ENCODE assay signal across 7 mouse cellular contexts in the genomic region with DNA sequence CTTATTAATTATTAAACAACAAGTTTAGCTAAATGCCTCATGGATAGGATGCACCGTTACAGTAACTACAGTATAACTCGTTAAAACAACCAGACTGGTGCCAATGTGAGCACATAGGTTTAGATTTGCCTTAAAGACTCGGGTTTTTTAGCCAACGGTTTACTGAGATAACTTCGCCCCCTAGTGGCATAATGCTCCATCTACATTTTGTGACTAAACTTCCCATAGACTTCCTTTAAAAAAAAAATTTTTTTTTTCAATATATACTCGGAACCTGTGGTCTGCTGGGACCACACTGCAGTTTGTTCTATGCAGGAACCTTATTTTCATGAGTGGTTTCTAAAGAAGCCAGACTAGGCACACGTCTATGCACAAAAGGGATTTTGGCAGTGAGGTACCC. TPM values are rescaled to one million over a fixed set of nuclear protein-coding genes. Genes with fewer than 3 reads are reported as not detected.
DNase-seq lines count a peak whose midpoint lies in the region; TF ChIP-seq lines count a peak whose summit lies in the region.

No protein-coding gene starts in this region.

- peaks cover 14% of the 10 kb centered on the region for H3K27me3 ChIP-seq in CH12.LX (replicated peaks)

- no peaks in the 10 kb centered on the region for H3K79me2 ChIP-seq in CH12.LX (replicated peaks; ENCODE audit: control insufficient read depth, extremely low read depth, insufficient read depth, poor library complexity, severe bottlenecking)

- TF ChIP-seq RAD21 in CH12.LX (IDR thresholded peaks at IDR 0.05; ENCODE audit: low read depth, low read length) = no peak; the same call in none of the 2 replicates

- peak; percentile 71 for DNase-seq in CH12.LX (ENCODE audit: extremely low read depth)
- DNase-seq in MEL-GATA-1-ER (ENCODE audit: extremely low read depth, low read depth) = peak; percentile 39
- peak; percentile 51 for DNase-seq in embryo, embryonic 11.5 days (ENCODE audit: low read depth, low spot score)
- DNase-seq in heart, postnatal 10 days = peak; percentile 49 to 70
- peak; percentile 58 for DNase-seq in layer of hippocampus, adult 11-12 months (ENCODE audit: low spot score)
- peak; percentile 49 for DNase-seq in lung, postnatal 25 days (ENCODE audit: low spot score)
- DNase-seq in skeletal muscle tissue, adult 2 months (ENCODE audit: low read depth, low spot score) = peak; percentile 7

- TF ChIP-seq POLR2A in CH12.LX (IDR thresholded peaks at IDR 0.05; ENCODE audit: low read depth, low read length) = no peak

- no peak overlapping the region for H3K9ac ChIP-seq in CH12.LX (ENCODE audit: insufficient read depth, low read depth)

- no peak overlapping the region for H3K4me3 ChIP-seq in CH12.LX (replicated peaks in 1 of 3; ENCODE audit: low read depth in 2 of 3, low read length in 2 of 3, poor library complexity in 1 of 3)

- peak overlapping the region; percentile 24; the same call in 1 of the 2 replicates for H3K4me2 ChIP-seq in CH12.LX (ENCODE audit: insufficient read depth, low read depth, poor library complexity, severe bottlenecking)

- intact Hi-C loops in heart, postnatal 10 days (cut with DNase I) = loop anchor here (1.0 to 10.0 kb wide), 4 partner anchors 126 to 969 kb away; no protein-coding TSS in a partner anchor

- H3K36me3 ChIP-seq in CH12.LX (replicated peaks in 1 of 2; ENCODE audit: control insufficient read depth in 1 of 2, insufficient read depth in 1 of 2, low read length in 1 of 2) = no peaks in the 10 kb centered on the region

- in situ Hi-C loops in CH12.LX (cut with MboI; ENCODE audit: low pct_ligation_motif_present, low pct_unique_long_range_greater_than_20kb, low sequenced_read_pairs) = loop anchor here (25.0 kb wide), 2 partner anchors 724 to 974 kb away; no protein-coding TSS in a partner anchor

- H3K4me1 ChIP-seq in CH12.LX (ENCODE audit: control insufficient read depth in 1 of 2, insufficient read depth in 2 of 2) = no peaks in the 10 kb centered on the region

- TF ChIP-seq CTCF in CH12.LX (conservative IDR thresholded peaks at IDR 0.05 in 1 of 2, IDR thresholded peaks at IDR 0.05 in 1 of 2; ENCODE audit: low read depth in 2 of 2, low read length in 2 of 2) = peak; percentile 78 to 96

- no peak for TF ChIP-seq EP300 in CH12.LX (IDR thresholded peaks at IDR 0.05; ENCODE audit: low read length)

- dilution Hi-C loops in CH12.LX (cut with MboI; ENCODE audit: extremely low pct_ligation_motif_present, extremely low pct_unique_long_range_greater_than_20kb, low sequenced_read_pairs) = no loop called here

- no peaks in the 10 kb centered on the region for H3K9me3 ChIP-seq in CH12.LX (replicated peaks; ENCODE audit: low read length)

- H3K27ac ChIP-seq in CH12.LX (ENCODE audit: insufficient read depth, low read depth) = no peak overlapping the region

TF ChIP-seq in CH12.LX, 34 proteins besides CTCF, POLR2A, EP300 and RAD21:
- TF ChIP-seq USF1 (IDR thresholded peaks at IDR 0.05; ENCODE audit: low read depth, low read length) = no peak
- no peak for TF ChIP-seq E2F4 (IDR thresholded peaks at IDR 0.05; ENCODE audit: insufficient replicate concordance, low read depth, low read length)
- peak; percentile 79 for TF ChIP-seq ZC3H11A (IDR thresholded peaks at IDR 0.05; ENCODE audit: low read depth, low read length)
- no peak for TF ChIP-seq CHD2 (IDR thresholded peaks at IDR 0.05; ENCODE audit: low read length)
- no peak for TF ChIP-seq USF2 (conservative IDR thresholded peaks at IDR 0.05; ENCODE audit: low read depth, low read length)
- TF ChIP-seq ZMIZ1 (IDR thresholded peaks at IDR 0.05; ENCODE audit: low read depth, low read length) = no peak
- TF ChIP-seq SMC3 (IDR thresholded peaks at IDR 0.05; ENCODE audit: low read depth, low read length) = peak; percentile 86
- TF ChIP-seq HCFC1 (IDR thresholded peaks at IDR 0.05; ENCODE audit: low read depth, low read length) = no peak
- TF ChIP-seq MEF2A (IDR thresholded peaks at IDR 0.05; ENCODE audit: borderline replicate concordance, low read depth, low read length) = no peak
- no peak for TF ChIP-seq GABPA (IDR thresholded peaks at IDR 0.05; ENCODE audit: insufficient replicate concordance, low read depth, low read length)
- TF ChIP-seq MAZ (IDR thresholded peaks at IDR 0.05; ENCODE audit: low read depth, low read length) = no peak
- TF ChIP-seq BHLHE40 (IDR thresholded peaks at IDR 0.05; ENCODE audit: low read depth, low read length) = no peak
- peak; percentile 92 for TF ChIP-seq ZNF384 (IDR thresholded peaks at IDR 0.05; ENCODE audit: low read depth, low read length)
- no peak for TF ChIP-seq MAX (IDR thresholded peaks at IDR 0.05; ENCODE audit: low read length)
- TF ChIP-seq NRF1 (IDR thresholded peaks at IDR 0.05; ENCODE audit: low read depth, low read length) = no peak
- no peak for TF ChIP-seq TCF12 (IDR thresholded peaks at IDR 0.05; ENCODE audit: low read depth, low read length)
- TF ChIP-seq MAFK (IDR thresholded peaks at IDR 0.05; ENCODE audit: insufficient replicate concordance, low read length) = peak; percentile 65; the same call in 1 of the 2 replicates
- no peak for TF ChIP-seq SIN3A (IDR thresholded peaks at IDR 0.05; ENCODE audit: low read length)
- no peak for TF ChIP-seq JUND (conservative IDR thresholded peaks at IDR 0.05; ENCODE audit: low read depth, low read length)
- TF ChIP-seq MYC (IDR thresholded peaks at IDR 0.05; ENCODE audit: low read depth, low read length) = no peak
- TF ChIP-seq ETS1 (conservative IDR thresholded peaks at IDR 0.05; ENCODE audit: low read depth, low read length) = no peak
- TF ChIP-seq ELF1 (IDR thresholded peaks at IDR 0.05; ENCODE audit: low read depth, low read length) = no peak
TF ChIP-seq in CH12.LX: peak in this region for 4.

RNA-seq across cellular contexts. Expression of a gene that starts 16.2 kb away (rescaled TPM):
- total RNA-seq in CH12.LX (2012; rRNA removed) = not detected in 2 replicates
- not detected in 2 replicates for total RNA-seq in CH12.LX (2014; rRNA removed)
- not detected in 2 replicates for polyA plus RNA-seq in CH12.LX (2012; ENCODE audit: insufficient read length, low read depth)
- total RNA-seq in heart, postnatal 10 days (2021) = not detected

RNA-seq across cellular contexts. Expression of a gene that starts 18.3 kb away (rescaled TPM):
- total RNA-seq in CH12.LX (2012; rRNA removed) (42.0 and 46.4 TPM in 2 replicates), CH12.LX (2014; rRNA removed) (49.9 and 56.1 TPM in 2 replicates)
- 54.4 and 57.3 TPM in 2 replicates for polyA plus RNA-seq in CH12.LX (2012; ENCODE audit: insufficient read length, low read depth)
- 100 to 1,000 TPM; 133 to 135 TPM for total RNA-seq in heart, postnatal 10 days (2021)

Comparison
In these comparisons a context has a peak if more than half of its experiments do, and no peak if none do; other contexts are left out.
1. DNase-seq: peak in every context shown above with its lines; median percentile 71 in CH12.LX; 60 in heart, postnatal 10 days; 58 in layer of hippocampus, adult 11-12 months; 51 in embryo, embryonic 11.5 days; 49 in lung, postnatal 25 days; 39 in MEL-GATA-1-ER; 7 in skeletal muscle tissue, adult 2 months.